Mouse (Mus musculus) layer of hippocampus, adult 2 months (tissue): ENCODE results near the gene Kmt2c. TPM values are rescaled to one million over a fixed set of nuclear protein-coding genes. Genes with fewer than 3 reads are reported as not detected.
A peak's percentile ranks its signal among the peaks of the same experiment; 100 is the strongest.

Experiments
- DNase-seq, 2 experiments: peaks; one replicate each; pipeline ENCODE4 v3.0.0; 2022; ENCODE audit warnings: low spot score in 2 of 2
- H3K27ac ChIP-seq: fragments of 200-600 bp; 2 replicates; pipeline ENCODE4 v1.8.1; 2022
- H3K4me3 ChIP-seq: fragments of 200-600 bp; 2 replicates; pipeline ENCODE4 v1.8.1; 2022; ENCODE audit warnings: mild to moderate bottlenecking
- CTCF ChIP-seq: fragments of 200-600 bp; conservative IDR thresholded peaks from 2 replicates; pipeline ENCODE4 v1.8.1; 2022; ENCODE audit warnings: antibody characterized with exemption, mild to moderate bottlenecking, moderate library complexity
- total RNA-seq, 2 experiments: library from RNA; stranded (reverse); gene quantifications; 2 replicates each; pipeline ENCODE4 v1.2.3; 2021

Gene Kmt2c
- total RNA-seq, 2 experiments from 2014 or later = 79.3 to 89.9 TPM

DNA sequence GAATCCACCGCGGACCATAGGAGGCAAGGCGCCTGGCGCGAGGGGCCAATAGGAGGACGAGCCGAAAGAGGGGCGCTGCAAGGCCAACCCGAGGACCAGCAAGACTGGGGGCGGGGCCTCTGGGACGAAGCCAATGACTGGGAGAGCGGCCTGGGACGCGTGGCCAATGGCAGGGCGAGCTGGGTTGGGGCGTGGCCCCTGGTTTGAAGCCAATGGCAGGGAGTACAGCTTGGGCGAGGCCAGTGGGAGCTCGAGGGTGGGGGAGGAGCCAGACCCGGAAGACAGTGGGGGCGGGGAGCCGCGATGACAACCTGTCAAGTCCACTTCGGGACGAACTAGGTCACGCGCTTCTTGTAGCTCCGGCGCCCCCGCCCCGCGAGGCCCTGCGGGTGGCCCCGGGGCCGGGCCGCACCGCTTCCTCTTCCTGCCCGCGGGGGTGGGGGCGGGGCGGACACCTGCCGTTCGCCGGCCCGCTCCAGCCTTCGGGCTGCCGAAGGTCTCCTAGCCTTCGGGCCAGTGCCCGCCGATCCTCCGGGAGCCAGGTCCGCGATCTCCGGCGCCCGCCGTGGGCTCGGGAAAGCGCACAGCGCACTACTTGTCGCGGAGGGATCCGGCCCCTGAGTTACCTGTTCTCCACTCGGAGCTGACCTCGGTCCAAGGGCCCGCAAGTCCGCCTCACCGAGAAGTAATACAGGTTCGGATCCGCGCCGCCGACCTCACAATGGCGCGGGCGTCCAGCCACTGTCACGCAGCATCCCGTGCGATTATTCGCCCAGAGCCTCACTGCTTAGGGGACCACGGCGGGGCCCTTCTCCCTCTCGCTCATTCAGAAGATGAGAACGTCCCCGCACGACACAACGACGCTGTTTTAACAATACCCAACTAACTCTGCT, 31.2 kb upstream of the Kmt2c start:
- Histone ChIP-seq H3K27ac (peak overlapping the region; percentile 99), H3K4me3 (peak overlapping the region; percentile 83)
- 0 out of 2 replicates have a peak, but pooled peaks have one; percentile 14 for TF ChIP-seq CTCF
- peak; percentile 100 for DNase-seq

DNA sequence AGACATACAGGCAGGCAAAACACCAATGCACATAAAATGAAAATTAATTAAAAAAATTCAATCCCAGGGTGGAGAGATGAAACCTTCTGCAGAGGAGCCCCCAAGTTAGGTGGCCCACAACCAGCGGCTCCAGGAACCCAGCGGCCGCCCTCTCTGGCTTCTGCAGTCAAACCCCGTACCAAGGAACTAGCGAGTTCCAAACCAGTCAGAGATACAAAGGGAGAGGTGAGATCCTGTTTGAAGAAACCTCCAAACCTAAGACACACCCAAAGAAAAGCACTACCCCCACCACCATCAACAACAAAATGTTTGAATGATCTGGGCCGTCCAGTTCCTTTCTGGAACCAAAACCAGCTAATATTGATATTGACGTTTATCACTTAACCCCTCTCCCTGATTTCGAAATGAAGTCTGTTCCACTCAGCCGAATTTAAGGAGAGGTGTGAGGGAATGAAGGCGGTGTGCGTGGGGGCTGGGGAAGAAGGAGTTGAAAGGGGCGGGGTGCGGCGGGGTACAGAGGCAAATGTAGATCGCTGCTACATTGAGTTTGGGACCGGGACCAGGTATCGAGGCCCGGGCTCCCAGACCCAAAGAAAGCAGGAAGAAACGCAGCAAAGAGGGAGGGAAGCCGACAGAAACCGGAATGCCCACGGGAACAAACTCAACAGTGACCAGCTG, 30.4 kb upstream of the Kmt2c start:
- Histone ChIP-seq H3K4me3 (peak overlapping the region; percentile 83), H3K27ac (peak overlapping the region; percentile 99)
- TF ChIP-seq CTCF = no peak
- DNase-seq = no peak

DNA sequence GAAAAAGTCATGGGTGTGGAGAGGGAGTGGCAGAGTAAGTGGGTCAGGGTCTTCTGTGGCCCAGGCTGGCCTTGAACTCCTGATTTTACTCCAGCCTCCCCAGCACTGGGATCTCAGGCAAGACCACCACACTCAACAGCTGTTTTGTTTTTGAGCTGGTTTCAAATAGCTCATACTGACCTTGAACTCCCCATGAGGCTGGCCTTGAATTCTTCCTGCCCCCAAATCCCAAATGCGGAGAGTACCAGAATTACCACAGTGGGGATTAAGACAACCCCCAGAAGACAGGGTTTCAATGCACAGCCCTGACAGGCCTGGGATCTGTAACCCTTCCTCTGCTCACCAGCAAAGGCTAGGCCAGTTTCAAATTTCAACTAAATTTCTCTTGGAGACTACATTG, 29.4 kb upstream of the Kmt2c start:
- no peak for DNase-seq
- TF ChIP-seq CTCF = no peak
- Histone ChIP-seq H3K27ac (peak overlapping the region; percentile 36; the same call in 1 of the 2 replicates), H3K4me3 (no peak overlapping the region)

DNA sequence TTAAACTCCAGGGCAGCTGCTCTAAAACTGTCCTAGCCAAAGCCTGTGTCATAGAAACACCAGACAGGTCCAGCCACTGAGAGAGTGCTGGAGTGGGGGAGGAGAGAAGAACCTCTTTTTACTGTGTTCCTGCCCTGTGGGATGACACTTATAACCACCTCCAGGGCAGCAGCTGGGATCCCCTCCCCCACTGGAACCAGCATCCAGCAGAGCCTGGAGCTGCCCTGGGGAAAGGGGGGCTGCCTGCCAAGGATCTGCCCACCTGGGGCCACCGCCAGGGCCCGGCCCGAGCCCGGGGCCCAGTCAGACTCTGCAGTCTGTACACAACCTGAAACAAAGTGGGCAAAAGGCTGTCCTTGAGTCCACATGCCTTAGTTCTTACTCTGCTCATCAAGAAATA, 28.3 kb upstream of the Kmt2c start:
- no peak for DNase-seq
- Histone ChIP-seq H3K4me3 (no peak overlapping the region), H3K27ac (peak overlapping the region; percentile 36; the same call in 1 of the 2 replicates)
- TF ChIP-seq CTCF = no peak

DNA sequence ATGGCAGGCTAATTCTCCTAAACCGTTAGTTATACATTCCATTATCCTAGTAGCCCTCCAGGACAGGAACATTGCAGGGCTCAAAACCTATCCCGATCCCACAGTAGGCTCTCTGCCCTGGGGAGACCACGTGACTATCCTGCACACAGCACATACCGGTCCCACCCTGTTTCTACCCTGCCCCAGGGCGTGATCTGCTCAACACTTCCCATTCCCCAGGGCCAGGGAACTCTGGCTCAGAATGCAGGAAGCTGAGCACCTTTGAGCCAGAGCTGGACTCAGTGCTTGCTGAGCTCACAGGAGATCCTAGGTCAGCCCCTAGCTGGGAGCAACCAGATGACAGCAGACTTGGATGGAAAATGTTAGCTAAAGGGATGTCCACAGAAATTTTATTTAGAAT, 27.5 kb upstream of the Kmt2c start:
- no peak for TF ChIP-seq CTCF
- H3K4me3 ChIP-seq = no peak overlapping the region

DNA sequence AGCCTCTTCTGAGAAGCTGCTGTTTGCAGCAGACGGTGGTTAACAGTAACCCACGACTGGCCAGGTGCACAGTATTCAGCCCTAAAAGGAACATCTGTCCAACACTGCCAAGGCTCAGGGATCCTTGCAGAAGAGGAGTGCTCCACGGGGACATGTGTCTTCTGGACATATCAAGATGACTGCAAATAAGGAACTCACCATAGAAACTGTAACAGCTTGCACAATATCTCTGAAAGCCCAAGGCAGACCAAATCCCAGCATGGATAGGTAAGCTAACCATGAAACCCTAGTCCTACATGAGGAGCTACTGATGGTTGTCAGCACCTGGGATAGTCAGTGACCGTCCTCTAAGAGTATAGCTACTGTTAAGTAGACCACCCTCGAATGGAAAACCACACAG, 22.9 kb upstream of the Kmt2c start:
- H3K27ac ChIP-seq = no peak overlapping the region
- no peak for TF ChIP-seq CTCF
- no peak overlapping the region for H3K4me3 ChIP-seq
- no peak for DNase-seq

More for the DNA sequence above, 27.5 kb upstream of the Kmt2c start:
- DNase-seq = no peak
- no peak overlapping the region for H3K27ac ChIP-seq

DNA sequence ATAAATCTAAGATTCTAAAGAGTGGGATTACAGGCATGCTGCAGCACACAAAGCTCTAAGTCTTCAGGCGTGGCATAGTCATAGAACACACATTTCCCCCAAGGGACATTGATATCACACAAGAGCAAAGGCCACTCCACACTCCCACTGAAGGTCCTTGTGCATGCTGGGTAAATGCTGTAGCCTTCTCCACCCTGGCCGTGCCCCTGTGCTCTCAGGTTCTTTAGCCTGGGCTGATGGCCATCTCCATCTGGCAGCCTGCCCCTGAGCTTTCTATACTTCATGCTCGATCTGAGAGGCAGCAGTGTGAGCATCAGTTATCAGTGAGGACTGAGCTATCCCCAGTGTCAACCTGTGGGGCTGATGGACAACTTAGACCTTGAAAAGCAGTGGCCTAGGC, 21.2 kb upstream of the Kmt2c start:
- TF ChIP-seq CTCF = no peak
- Histone ChIP-seq H3K27ac (no peak overlapping the region), H3K4me3 (no peak overlapping the region)

DNA sequence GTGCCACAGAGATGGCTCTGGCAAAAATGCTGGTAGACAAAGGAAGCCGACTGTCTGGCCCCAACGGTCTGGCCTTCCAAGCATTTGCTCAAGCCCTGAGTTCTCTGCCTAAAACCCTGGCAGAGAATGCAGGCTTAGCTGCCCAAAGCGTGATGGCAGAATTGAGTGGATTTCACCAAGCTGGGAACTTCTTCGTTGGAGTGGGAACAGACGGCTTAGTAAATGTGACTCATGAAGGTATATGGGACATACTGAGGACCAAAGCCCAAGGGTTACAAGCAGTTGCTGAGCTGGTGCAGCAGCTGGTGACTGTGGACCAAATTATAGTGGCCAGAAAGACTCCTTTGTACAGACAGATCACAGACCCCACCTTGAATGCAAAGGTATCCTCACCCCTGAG, 19.0 kb upstream of the Kmt2c start:
- no peak overlapping the region for H3K4me3 ChIP-seq
- TF ChIP-seq CTCF = no peak
- H3K27ac ChIP-seq = no peak overlapping the region
- no peak for DNase-seq

More for the DNA sequence above, 21.2 kb upstream of the Kmt2c start:
- DNase-seq = no peak

DNA sequence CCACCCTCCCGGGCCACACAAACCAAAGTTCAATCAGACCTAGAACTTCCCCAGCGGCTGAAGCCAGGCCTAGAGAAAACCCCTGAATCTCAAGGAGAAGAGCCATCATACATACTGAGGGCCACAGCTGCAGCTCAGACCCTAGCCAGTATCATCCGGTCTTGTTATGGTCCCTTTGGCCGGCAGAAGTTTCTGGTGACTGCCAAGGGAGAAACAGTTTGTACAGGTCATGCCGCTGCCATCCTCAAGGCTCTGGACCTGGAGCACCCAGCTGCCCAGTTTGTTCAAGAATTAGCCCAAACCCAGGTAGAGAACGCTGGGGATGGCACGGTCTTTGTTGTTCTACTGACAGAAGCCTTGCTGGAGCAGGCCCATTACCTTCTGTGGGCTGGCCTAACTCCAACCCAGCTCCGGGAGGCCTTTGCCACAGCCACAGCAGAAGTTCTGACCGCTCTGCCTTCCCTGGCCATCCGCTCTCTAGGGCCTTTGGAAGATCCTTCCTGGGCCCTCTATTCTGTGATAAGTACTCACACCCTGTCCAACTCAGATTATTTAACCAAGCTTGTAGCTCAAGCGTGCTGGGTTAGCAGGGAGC, 17.8 kb upstream of the Kmt2c start:
- Histone ChIP-seq H3K4me3 (no peak overlapping the region), H3K27ac (no peak overlapping the region)
- DNase-seq = no peak
- no peak for TF ChIP-seq CTCF

DNA sequence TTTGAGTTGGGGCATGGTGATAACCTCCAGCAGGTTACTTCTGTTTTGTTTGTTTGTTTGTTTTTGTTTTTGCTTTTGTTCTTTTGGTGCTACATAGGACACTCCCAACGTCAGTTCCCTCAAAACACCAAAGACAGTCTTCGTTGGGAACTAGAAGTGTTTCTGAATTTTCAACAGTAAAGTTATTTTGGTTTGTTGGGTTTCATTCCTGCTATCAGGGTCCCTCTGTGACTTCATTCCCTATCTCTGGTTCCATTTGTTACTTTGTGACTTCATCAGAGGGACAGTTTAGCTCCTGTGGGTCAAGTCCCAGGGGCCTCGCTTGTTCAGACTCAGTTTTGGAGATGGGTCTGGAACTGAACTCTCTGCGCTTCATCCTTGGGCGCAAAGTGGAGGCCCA, 17.2 kb upstream of the Kmt2c start, which contains the start of gene Cct8l1:
Gene Cct8l1, plus strand, starts transcription at position 301 of the 400 bp plus-strand sequence.
- DNase-seq = no peak
- no peak within 1 kb of the TSS for H3K4me3 ChIP-seq
- no peak within 1 kb of the TSS for H3K27ac ChIP-seq
- no peak for TF ChIP-seq CTCF

DNA sequence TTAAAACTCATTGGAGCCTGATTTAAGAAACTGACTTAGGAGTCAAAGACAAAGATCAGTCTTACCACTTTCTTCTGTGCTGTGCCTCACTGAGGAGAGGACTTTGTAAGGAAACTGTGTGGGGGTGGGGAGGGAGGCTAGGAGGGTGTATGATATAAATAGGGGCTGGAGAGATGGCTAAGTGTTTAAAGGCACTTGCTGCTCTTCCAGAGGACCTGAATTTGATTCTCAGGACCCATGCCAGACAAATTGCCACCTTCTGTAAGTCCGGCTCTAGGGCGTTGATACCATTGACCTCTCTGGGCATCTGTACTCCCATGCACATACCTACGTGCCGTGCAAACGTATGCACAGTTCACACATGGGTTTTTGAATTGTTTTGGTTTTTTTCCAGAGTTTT, 7.5 kb upstream of the Kmt2c start:
- H3K27ac ChIP-seq = no peak overlapping the region
- TF ChIP-seq CTCF = no peak
- no peak for DNase-seq
- H3K4me3 ChIP-seq = no peak overlapping the region

DNA sequence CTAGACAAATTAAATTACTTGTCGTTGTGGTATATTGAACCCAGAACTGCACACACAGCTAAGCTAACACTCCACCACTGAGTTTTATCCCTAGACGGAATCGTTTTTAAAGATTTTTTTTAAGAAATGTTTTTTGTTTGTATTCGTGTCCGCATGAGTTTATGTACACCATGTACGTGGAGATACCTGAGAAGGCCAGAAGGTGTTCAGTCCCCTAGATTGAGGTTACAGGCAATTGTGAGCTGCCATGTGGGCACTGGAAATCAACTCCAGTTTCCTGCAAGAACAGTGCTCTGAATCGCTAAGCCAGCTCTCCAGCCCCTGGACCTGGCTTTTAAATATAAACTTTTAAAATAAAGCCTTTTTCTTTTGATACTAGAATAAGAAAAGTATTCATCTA, 2.1 kb upstream of the Kmt2c start:
- no peak for DNase-seq
- no peak for TF ChIP-seq CTCF
- H3K27ac ChIP-seq = peak overlapping the region; percentile 97
- H3K4me3 ChIP-seq = peak overlapping the region; percentile 95
